Mouse (Mus musculus): ENCODE results near the gene Lhfpl4. TPM values are rescaled to one million over a fixed set of nuclear protein-coding genes. Genes with fewer than 3 reads are reported as not detected.

Lhfpl4 gene
- polyA plus RNA-seq, 1 experiment: not detected

DNA sequence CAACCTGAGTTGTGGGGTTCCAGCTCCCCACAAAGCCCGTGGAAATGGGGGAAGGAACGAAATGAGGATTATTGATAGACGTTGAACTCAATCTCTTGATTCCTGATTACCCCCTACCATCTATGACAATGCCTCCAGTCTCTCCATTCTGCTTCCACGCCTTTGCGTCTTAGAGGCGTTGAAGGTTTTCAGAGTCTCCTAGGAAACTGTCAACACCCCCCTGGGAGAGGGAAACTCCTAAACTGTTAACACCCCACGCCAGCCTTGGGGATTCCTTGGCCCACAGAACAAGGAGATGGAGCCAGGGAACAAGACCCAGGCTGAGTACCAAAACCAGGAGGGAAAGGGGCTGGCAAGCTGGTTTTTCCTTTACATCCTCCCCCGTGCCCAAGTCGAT lies 410 bp upstream of the Lhfpl4 start:
- WGBS: 23% methylated on average over 9 of the region's 9 CpGs
- Histone ChIP-seq H3K27ac (ENCODE audit: control insufficient read depth, insufficient read depth, low read depth, low read length, poor library complexity) (no peak overlapping the region), H3K4me1 (ENCODE audit: control insufficient read depth, insufficient read depth, low read length) (no peaks in the 10 kb centered on the region), H3K4me3 (replicated peaks; ENCODE audit: control insufficient read depth, low read depth, low read length) (no peak overlapping the region)
- TF ChIP-seq POLR2A (IDR thresholded peaks at IDR 0.05; ENCODE audit: borderline replicate concordance, control insufficient read depth, low read depth, low read length) (no peak), CTCF (IDR thresholded peaks at IDR 0.05; ENCODE audit: control insufficient read depth, insufficient read depth, low read length) (no peak)

DNA sequence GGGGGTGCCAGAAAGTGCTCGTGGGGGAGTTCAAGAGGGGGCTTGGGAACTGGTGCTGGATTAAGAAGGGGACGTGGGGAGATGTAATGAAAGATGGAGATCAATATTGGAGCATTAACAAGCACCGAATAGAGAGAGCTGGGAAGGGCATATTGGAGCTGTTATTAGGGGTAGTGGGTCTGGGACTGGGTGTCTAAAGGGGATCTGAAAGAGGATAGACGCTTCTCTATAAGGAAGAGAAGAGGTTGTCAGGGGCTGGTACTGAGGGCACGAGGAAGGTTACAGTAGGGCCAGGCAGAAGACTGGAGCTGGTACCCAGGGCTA lies 705 bp downstream of the Lhfpl4 start:
- WGBS: 9% methylated on average over 5 of the region's 5 CpGs
- H3K27ac ChIP-seq (ENCODE audit: control insufficient read depth, insufficient read depth, low read depth, low read length, poor library complexity): no peak overlapping the region
- no peaks in the 10 kb centered on the region for H3K4me1 ChIP-seq (ENCODE audit: control insufficient read depth, insufficient read depth, low read length)
- TF ChIP-seq CTCF (IDR thresholded peaks at IDR 0.05; ENCODE audit: control insufficient read depth, insufficient read depth, low read length) (no peak), POLR2A (IDR thresholded peaks at IDR 0.05; ENCODE audit: borderline replicate concordance, control insufficient read depth, low read depth, low read length) (no peak)
- H3K4me3 ChIP-seq (replicated peaks; ENCODE audit: control insufficient read depth, low read depth, low read length): no peak overlapping the region

DNA sequence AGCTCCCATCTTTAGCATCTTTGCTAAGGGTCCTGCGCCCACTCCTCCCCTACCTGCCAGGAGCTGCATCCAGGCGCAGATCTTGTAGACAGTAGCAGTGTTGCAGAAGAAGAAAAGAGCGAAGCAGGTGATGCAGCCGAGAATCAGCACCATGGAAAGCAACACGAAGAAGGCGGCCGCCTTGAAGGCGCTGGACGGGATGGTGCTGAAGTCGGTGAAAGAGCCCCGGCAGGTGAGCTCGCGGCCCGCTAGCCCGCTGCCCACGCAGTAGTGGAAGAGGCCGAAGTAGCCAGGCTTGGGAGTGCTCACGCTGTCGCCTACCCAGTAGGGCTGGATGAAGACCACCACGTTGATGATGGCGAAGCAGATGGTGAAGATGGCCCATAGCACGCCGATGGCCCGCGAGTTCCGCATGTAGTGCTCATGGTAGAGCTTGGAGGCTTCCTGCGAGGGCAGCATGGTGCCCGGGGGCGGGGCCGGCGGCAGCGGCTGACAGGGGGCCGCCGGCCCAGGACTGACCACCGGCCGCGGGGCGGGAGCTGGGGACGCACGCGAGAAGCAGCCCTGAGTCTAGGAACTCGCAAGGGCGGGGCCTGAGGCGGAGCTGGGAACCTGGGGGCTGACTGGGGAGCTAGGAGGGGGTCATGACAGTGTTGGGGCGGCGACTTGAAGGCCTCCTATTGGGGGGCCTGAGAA lies 1.3 kb downstream of the Lhfpl4 start:
- Histone ChIP-seq H3K4me3 (replicated peaks; ENCODE audit: control insufficient read depth, low read depth, low read length) (no peak overlapping the region), H3K4me1 (ENCODE audit: control insufficient read depth, insufficient read depth, low read length) (no peaks in the 10 kb centered on the region), H3K27ac (ENCODE audit: control insufficient read depth, insufficient read depth, low read depth, low read length, poor library complexity) (no peak overlapping the region; the same call in 1 of the 2 replicates)
- WGBS: 10% methylated on average over 46 of the region's 46 CpGs
- TF ChIP-seq CTCF (IDR thresholded peaks at IDR 0.05; ENCODE audit: control insufficient read depth, insufficient read depth, low read length) (no peak), POLR2A (IDR thresholded peaks at IDR 0.05; ENCODE audit: borderline replicate concordance, control insufficient read depth, low read depth, low read length) (no peak)

DNA sequence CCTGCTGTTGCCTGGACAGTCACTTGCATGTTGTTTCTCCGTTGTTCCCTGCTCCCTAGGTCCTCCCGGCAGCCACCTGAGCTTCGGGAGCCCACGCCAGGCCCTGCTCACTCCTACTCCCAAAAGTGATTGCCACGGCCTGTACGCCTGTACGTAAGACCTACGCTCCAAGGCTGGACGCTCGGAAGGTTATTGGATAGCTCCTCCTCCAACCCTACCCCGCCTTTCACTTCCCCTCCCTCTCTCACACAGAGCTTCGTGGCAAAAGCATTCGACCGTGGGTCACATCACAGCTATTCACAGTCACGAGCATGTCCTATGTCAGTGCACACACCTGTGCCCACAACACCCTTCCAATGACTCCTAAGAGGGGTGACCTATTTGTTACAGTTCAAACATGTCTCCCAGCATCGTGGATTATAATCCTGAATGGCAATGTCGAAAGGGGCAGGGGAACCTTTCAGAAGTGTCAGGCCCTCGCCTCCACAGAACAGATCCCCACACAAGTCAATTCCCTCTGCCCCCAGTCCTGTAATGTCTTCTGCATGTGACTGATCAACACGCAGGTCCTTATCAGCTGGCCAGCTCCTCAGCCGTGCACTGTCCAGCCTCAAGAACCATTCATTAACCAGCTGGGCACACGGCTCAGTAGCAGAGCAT lies 10.2 kb downstream of the Lhfpl4 start:
- Histone ChIP-seq H3K4me1 (ENCODE audit: control insufficient read depth, insufficient read depth, low read length) (no peaks in the 10 kb centered on the region), H3K4me3 (replicated peaks; ENCODE audit: control insufficient read depth, low read depth, low read length) (no peak overlapping the region), H3K27ac (ENCODE audit: control insufficient read depth, insufficient read depth, low read depth, low read length, poor library complexity) (no peak overlapping the region)
- WGBS: 73% methylated on average over 21 of the region's 21 CpGs
- TF ChIP-seq POLR2A (IDR thresholded peaks at IDR 0.05; ENCODE audit: borderline replicate concordance, control insufficient read depth, low read depth, low read length): no peak
- no peak for TF ChIP-seq CTCF (IDR thresholded peaks at IDR 0.05; ENCODE audit: control insufficient read depth, insufficient read depth, low read length)

DNA sequence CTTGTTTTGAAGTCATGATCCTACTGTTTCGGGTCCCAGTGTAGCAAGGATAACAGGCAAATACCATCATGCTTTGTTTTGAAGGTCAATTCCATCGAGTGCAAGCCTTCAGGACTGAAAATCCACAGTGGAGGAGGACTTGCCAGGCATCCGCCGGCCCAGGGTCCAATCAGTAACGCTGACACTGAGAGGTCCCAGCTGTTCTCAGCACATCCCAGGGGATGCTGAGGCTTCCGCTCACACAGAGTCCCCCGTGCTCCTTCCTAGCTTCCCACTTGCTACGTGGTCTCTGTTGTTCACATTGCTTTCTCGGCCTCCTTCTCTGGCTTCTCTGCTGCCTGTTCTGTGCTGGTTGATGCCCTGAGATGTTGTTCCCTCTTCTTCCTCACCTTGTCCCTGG lies 11.0 kb downstream of the Lhfpl4 start:
- TF ChIP-seq POLR2A (IDR thresholded peaks at IDR 0.05; ENCODE audit: borderline replicate concordance, control insufficient read depth, low read depth, low read length) (no peak), CTCF (IDR thresholded peaks at IDR 0.05; ENCODE audit: control insufficient read depth, insufficient read depth, low read length) (no peak)
- H3K4me3 ChIP-seq (replicated peaks; ENCODE audit: control insufficient read depth, low read depth, low read length): no peak overlapping the region
- H3K4me1 ChIP-seq (ENCODE audit: control insufficient read depth, insufficient read depth, low read length): no peaks in the 10 kb centered on the region
- no peak overlapping the region for H3K27ac ChIP-seq (ENCODE audit: control insufficient read depth, insufficient read depth, low read depth, low read length, poor library complexity)
- 69% methylated on average over 9 of the region's 9 CpGs for WGBS

DNA sequence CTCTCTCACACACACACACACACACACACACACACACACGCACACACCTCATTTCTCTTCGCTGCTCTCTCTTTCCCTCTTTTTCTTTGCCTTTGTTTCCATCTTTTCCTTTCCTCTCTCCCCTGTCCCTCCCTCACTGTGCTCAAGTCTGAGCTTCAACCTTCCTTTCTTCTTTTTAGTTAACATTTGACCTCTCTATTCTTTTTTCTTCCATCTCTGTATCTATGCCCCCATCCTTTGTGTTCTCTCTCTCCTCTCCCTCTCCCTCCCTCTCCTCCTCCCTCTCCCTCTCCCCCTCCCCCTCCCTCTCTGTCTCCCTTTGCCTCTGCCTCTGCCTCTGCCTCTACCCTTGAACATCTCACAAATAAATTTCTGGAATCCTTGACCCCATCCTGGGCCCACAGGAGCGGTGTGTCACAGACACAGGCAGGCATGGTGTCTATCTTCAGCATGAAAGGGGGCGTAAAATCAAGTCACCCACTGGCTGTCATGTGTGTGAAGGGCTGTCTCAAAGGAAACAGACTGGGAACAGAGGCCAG lies 15.9 kb downstream of the Lhfpl4 start:
- no peak overlapping the region for H3K4me3 ChIP-seq (replicated peaks; ENCODE audit: control insufficient read depth, low read depth, low read length)
- no peaks in the 10 kb centered on the region for H3K4me1 ChIP-seq (ENCODE audit: control insufficient read depth, insufficient read depth, low read length)
- TF ChIP-seq POLR2A (IDR thresholded peaks at IDR 0.05; ENCODE audit: borderline replicate concordance, control insufficient read depth, low read depth, low read length) (no peak), CTCF (IDR thresholded peaks at IDR 0.05; ENCODE audit: control insufficient read depth, insufficient read depth, low read length) (no peak)
- no peak overlapping the region for H3K27ac ChIP-seq (ENCODE audit: control insufficient read depth, insufficient read depth, low read depth, low read length, poor library complexity)
- WGBS: 39% methylated on average over 4 of the region's 4 CpGs

DNA sequence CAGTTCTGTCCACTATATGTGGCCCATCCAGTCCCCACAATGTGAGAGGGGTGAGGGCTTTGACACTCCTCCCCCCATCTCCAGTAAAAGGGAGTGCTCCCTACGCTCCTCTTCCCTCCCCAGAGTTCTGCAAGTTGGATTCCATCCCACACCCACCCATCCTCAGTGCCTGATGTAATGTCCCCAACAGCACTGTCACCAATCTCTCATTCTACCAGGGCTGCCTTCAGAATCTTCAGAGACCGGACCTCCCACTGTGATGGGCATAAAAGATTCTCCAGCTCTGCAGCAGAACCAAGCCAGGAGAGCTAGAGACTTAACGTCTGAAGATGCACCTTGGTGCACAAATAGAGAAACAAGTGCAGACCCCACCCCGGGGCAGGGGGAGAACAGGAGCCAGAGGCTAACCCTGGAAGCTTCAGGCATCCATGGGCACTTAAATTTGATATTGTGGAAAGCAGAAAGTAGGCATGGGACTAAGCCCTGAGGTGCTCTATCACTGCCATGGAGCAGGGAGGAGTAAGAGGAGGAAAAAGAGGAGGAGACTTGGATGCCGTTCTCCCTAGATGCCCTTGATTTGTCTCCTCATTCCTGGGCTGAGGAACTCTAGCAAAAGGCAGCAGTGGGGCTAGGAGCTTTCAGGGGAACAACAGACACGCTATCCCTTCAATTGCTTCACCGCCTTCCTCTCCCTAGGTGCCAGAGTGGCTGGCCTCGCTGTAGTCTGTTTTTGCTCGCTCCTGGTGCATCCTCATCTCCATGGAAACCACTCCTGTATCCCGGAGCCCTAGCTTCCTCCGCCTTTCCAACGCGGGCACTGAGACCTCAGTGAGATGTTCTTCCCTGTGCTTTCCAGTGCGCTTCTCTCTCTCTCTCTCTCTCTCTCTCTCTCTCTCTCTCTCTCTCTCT lies 16.6 kb downstream of the Lhfpl4 start:
- Histone ChIP-seq H3K27ac (ENCODE audit: control insufficient read depth, insufficient read depth, low read depth, low read length, poor library complexity) (no peak overlapping the region), H3K4me3 (replicated peaks; ENCODE audit: control insufficient read depth, low read depth, low read length) (no peak overlapping the region), H3K4me1 (ENCODE audit: control insufficient read depth, insufficient read depth, low read length) (no peaks in the 10 kb centered on the region)
- 29% methylated on average over 14 of the region's 14 CpGs for WGBS
- TF ChIP-seq CTCF (IDR thresholded peaks at IDR 0.05; ENCODE audit: control insufficient read depth, insufficient read depth, low read length) (no peak), POLR2A (IDR thresholded peaks at IDR 0.05; ENCODE audit: borderline replicate concordance, control insufficient read depth, low read depth, low read length) (no peak)

DNA sequence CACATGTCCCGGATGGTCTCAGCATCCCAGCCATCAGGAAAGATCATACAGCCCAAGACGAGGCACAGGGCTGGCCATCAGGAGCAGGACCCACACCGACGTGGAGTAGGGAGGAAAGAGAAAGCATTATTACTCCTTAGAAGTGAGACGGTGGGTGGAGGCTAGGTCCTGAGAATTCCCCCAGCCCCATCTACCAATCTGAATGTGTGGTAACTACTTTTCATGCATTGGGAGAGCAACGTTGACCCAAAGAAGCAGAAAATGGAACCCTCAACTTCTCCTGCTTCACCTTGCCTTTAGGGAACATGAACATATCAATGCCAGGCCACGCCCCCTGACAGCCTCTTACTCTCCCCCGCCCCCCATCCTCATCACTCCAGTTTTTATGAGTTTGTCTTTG lies 18.6 kb downstream of the Lhfpl4 start:
- Histone ChIP-seq H3K4me3 (replicated peaks; ENCODE audit: control insufficient read depth, low read depth, low read length) (no peak overlapping the region), H3K27ac (ENCODE audit: control insufficient read depth, insufficient read depth, low read depth, low read length, poor library complexity) (no peak overlapping the region), H3K4me1 (ENCODE audit: control insufficient read depth, insufficient read depth, low read length) (no peaks in the 10 kb centered on the region)
- no peak for TF ChIP-seq CTCF (IDR thresholded peaks at IDR 0.05; ENCODE audit: control insufficient read depth, insufficient read depth, low read length)
- no peak for TF ChIP-seq POLR2A (IDR thresholded peaks at IDR 0.05; ENCODE audit: borderline replicate concordance, control insufficient read depth, low read depth, low read length)
- 77% methylated on average over 8 of the region's 8 CpGs for WGBS
